ENCODE assay signal across 8 mouse cellular contexts in the genomic region with DNA sequence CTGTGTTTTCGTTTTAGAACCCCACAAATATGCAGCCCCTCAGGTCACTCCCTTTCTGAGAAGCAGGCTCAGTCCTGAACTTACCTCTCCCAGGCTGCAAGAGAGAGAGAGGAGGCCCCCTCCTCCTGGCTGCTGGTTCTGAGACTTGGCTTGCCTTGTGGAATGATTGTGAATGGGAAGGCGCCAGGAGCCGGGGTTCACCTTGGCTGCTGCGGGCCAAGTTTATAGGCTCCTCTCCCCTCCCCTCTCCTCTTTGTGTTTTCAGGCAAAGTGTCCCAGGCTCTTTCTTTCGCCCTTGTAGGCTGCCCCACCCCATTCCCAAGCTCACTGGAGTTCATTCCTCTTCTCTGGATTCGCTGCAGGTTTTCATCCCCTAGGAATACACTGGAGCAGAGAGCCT. TPM values are rescaled to one million over a fixed set of nuclear protein-coding genes. Genes with fewer than 3 reads are reported as not detected.
A peak's percentile ranks its signal among the peaks of the same experiment; 100 is the strongest.
DNase-seq lines count a peak whose midpoint lies in the region; ATAC-seq and TF ChIP-seq lines count a peak whose summit lies in the region.

No protein-coding gene starts in this region.

- TF ChIP-seq POLR2A in lung, adult 2 months (IDR thresholded peaks at IDR 0.05; ENCODE audit: borderline replicate concordance, extremely low read depth, low read depth, low read length) = no peak

- H3K4me2 ChIP-seq in embryonic facial prominence, embryonic 13.5 days = peak overlapping the region; percentile 92
- peak overlapping the region; percentile 96 for H3K4me2 ChIP-seq in hindbrain, embryonic 14.5 days (replicated peaks)
- H3K4me2 ChIP-seq in midbrain, embryonic 16.5 days (ENCODE audit: low read length) = peak overlapping the region; percentile 98

- H3K27ac ChIP-seq in embryonic facial prominence, embryonic 13.5 days = peak overlapping the region; percentile 88
- H3K27ac ChIP-seq in hindbrain, embryonic 14.5 days = no peak overlapping the region
- no peak overlapping the region for H3K27ac ChIP-seq in midbrain, embryonic 16.5 days (ENCODE audit: low read length)

- no peaks in the 10 kb centered on the region for H3K27me3 ChIP-seq in embryonic facial prominence, embryonic 13.5 days
- H3K27me3 ChIP-seq in hindbrain, embryonic 14.5 days (ENCODE audit: control insufficient read depth, insufficient read depth, low read length) = no peaks in the 10 kb centered on the region
- H3K27me3 ChIP-seq in midbrain, embryonic 16.5 days (ENCODE audit: control insufficient read depth, insufficient read depth, low read depth, low read length) = no peaks in the 10 kb centered on the region

- no peak for ATAC-seq in embryonic facial prominence, embryonic 13.5 days (ENCODE audit: insufficient number of reproducible peaks, insufficient read depth, low FRiP score, low TSS enrichment, low read depth)
- 0 out of 2 replicates have a peak, but pooled peaks have one; percentile 12 for ATAC-seq in hindbrain, embryonic 14.5 days (ENCODE audit: low FRiP score)
- no peak for ATAC-seq in midbrain, embryonic 16.5 days
- no peak for ATAC-seq in cerebellum, adult (ENCODE audit: insufficient number of reproducible peaks, low FRiP score, low TSS enrichment)
- no peak for ATAC-seq in granulocyte monocyte progenitor cell, adult 5-6 weeks (replicated peaks; ENCODE audit: poor library complexity, severe bottlenecking)

- H3K4me1 ChIP-seq in lung, adult 2 months (ENCODE audit: control insufficient read depth, insufficient read depth, low read length) = peaks cover 12% of the 10 kb centered on the region
- peaks cover 30% of the 10 kb centered on the region for H3K4me1 ChIP-seq in embryonic facial prominence, embryonic 13.5 days
- H3K4me1 ChIP-seq in hindbrain, embryonic 14.5 days (replicated peaks; ENCODE audit: control insufficient read depth, insufficient read depth, low read length) = peaks cover 9% of the 10 kb centered on the region
- H3K4me1 ChIP-seq in midbrain, embryonic 16.5 days (ENCODE audit: control insufficient read depth, insufficient read depth, low read length) = peaks cover 10% of the 10 kb centered on the region

- no peak for TF ChIP-seq CTCF in lung, adult 2 months (IDR thresholded peaks at IDR 0.05; ENCODE audit: insufficient read depth, low read length)

- peaks cover 3% of the 10 kb centered on the region; the same call in 1 of the 2 replicates for H3K36me3 ChIP-seq in embryonic facial prominence, embryonic 13.5 days
- H3K36me3 ChIP-seq in hindbrain, embryonic 14.5 days (replicated peaks; ENCODE audit: control insufficient read depth, insufficient read depth) = no peaks in the 10 kb centered on the region
- H3K36me3 ChIP-seq in midbrain, embryonic 16.5 days (ENCODE audit: control insufficient read depth, insufficient read depth, low read length) = no peaks in the 10 kb centered on the region

- peak overlapping the region; percentile 84 for H3K9ac ChIP-seq in embryonic facial prominence, embryonic 13.5 days
- H3K9ac ChIP-seq in hindbrain, embryonic 14.5 days = peak overlapping the region; percentile 75
- peak overlapping the region; percentile 77 for H3K9ac ChIP-seq in midbrain, embryonic 16.5 days (ENCODE audit: low read depth, low read length)

- DNase-seq in lung, adult 2 months = no peak
- no peak for DNase-seq in lung, postnatal 10 days
- DNase-seq in hindbrain, embryonic 14.5 days (ENCODE audit: low spot score) = no peak
- no peak for DNase-seq in thymus, postnatal 25 days

- H3K4me3 ChIP-seq in lung, adult 2 months (replicated peaks; ENCODE audit: extremely low read depth, low read depth, low read length) = peak overlapping the region; percentile 89
- H3K4me3 ChIP-seq in embryonic facial prominence, embryonic 13.5 days = peak overlapping the region; percentile 78
- H3K4me3 ChIP-seq in hindbrain, embryonic 14.5 days (replicated peaks; ENCODE audit: low read length) = peak overlapping the region; percentile 58
- peak overlapping the region; percentile 63 for H3K4me3 ChIP-seq in midbrain, embryonic 16.5 days (ENCODE audit: low read depth, low read length)

- 8% methylated on average over 6 of the region's 6 CpGs for WGBS in lung, adult 2 months
- 3% methylated on average over 6 of the region's 6 CpGs for WGBS in embryonic facial prominence, embryonic 13.5 days
- 6% methylated on average over 6 of the region's 6 CpGs for WGBS in hindbrain, embryonic 14.5 days
- WGBS in midbrain, embryonic 16.5 days = 7% methylated on average over 6 of the region's 6 CpGs

- no peaks in the 10 kb centered on the region for H3K9me3 ChIP-seq in embryonic facial prominence, embryonic 13.5 days
- H3K9me3 ChIP-seq in hindbrain, embryonic 14.5 days (ENCODE audit: control insufficient read depth, low read length) = no peaks in the 10 kb centered on the region
- no peaks in the 10 kb centered on the region for H3K9me3 ChIP-seq in midbrain, embryonic 16.5 days (replicated peaks; ENCODE audit: control insufficient read depth, low read length, poor library complexity, severe bottlenecking)

RNA-seq across cellular contexts. Expression of a gene that starts 0.8 kb away (rescaled TPM):
- polyA plus RNA-seq in lung, adult 2 months (2012; rRNA removed) = 8.7 and 9.3 TPM in 2 replicates
- polyA plus RNA-seq in embryonic facial prominence, embryonic 13.5 days (2015; fragmentation: Nextera tagmentation; extraction: Ambion mirVana) = 10.9 and 11.6 TPM in 2 replicates
- 4.9 TPM in 2 replicates for polyA plus RNA-seq in hindbrain, embryonic 14.5 days (2014; fragmentation: Nextera tagmentation; extraction: Ambion mirVana)
- 4.5 and 5.1 TPM in 2 replicates for polyA plus RNA-seq in midbrain, embryonic 16.5 days (2015; fragmentation: Nextera tagmentation; extraction: Ambion mirVana)
- not detected in 2 replicates for total RNA-seq in granulocyte monocyte progenitor cell, adult 5-6 weeks (2014; fragmentation: Nextera tagmentation)
- not detected in 2 replicates for total RNA-seq in granulocyte monocyte progenitor cell, adult 5-6 weeks (2017)

RNA-seq across cellular contexts. Expression of a gene that starts 34.7 kb away (rescaled TPM):
- 8.9 and 11.2 TPM in 2 replicates for polyA plus RNA-seq in lung, adult 2 months (2012; rRNA removed)
- 6.4 and 7.1 TPM in 2 replicates for polyA plus RNA-seq in embryonic facial prominence, embryonic 13.5 days (2015; fragmentation: Nextera tagmentation; extraction: Ambion mirVana)
- polyA plus RNA-seq in hindbrain, embryonic 14.5 days (2014; fragmentation: Nextera tagmentation; extraction: Ambion mirVana) = 1.2 and 1.3 TPM in 2 replicates
- 1.4 and 1.6 TPM in 2 replicates for polyA plus RNA-seq in midbrain, embryonic 16.5 days (2015; fragmentation: Nextera tagmentation; extraction: Ambion mirVana)
- 2.9 and 9.4 TPM in 2 replicates for total RNA-seq in granulocyte monocyte progenitor cell, adult 5-6 weeks (2014; fragmentation: Nextera tagmentation)
- 3.7 and 4.3 TPM in 2 replicates for total RNA-seq in granulocyte monocyte progenitor cell, adult 5-6 weeks (2017)

RNA-seq across cellular contexts. Expression of a gene that starts 40.6 kb away (rescaled TPM):
- 7.0 and 13.3 TPM in 2 replicates for polyA plus RNA-seq in lung, adult 2 months (2012; rRNA removed)
- 3.6 and 7.3 TPM in 2 replicates for polyA plus RNA-seq in embryonic facial prominence, embryonic 13.5 days (2015; fragmentation: Nextera tagmentation; extraction: Ambion mirVana)
- 1.2 and 2.0 TPM in 2 replicates for polyA plus RNA-seq in hindbrain, embryonic 14.5 days (2014; fragmentation: Nextera tagmentation; extraction: Ambion mirVana)
- polyA plus RNA-seq in midbrain, embryonic 16.5 days (2015; fragmentation: Nextera tagmentation; extraction: Ambion mirVana) = 0.67 and 1.2 TPM in 2 replicates
- total RNA-seq in granulocyte monocyte progenitor cell, adult 5-6 weeks (2014; fragmentation: Nextera tagmentation) = not detected in 2 replicates
- total RNA-seq in granulocyte monocyte progenitor cell, adult 5-6 weeks (2017) = not detected in 2 replicates
